Mouse (Mus musculus) kidney, postnatal 0 days (tissue): Measurements from ENCODE around the gene Gm10309. TPM values are rescaled to one million over a fixed set of nuclear protein-coding genes. Genes with fewer than 3 reads are reported as not detected.

Source experiments
- ATAC-seq: fragments of 200-750 bp; cut with Nextera tagmentation; replicated peaks from 2 replicates; pipeline ENCODE4 v1.8.0; 2017; ENCODE audit warnings: low read depth, moderate number of reproducible peaks, moderate TSS enrichment, moderate library complexity; ENCODE audit not compliant: low FRiP score
- DNase-seq: peaks from one replicate; pipeline ENCODE4 v3.0.0-alpha.2; 2016; ENCODE audit warnings: low spot score
- H3K27ac ChIP-seq: fragments of 300-500 bp; sonication (generic); 2 replicates; pipeline ENCODE4 v1.5.1; 2014; ENCODE audit warnings: mild to moderate bottlenecking
- H3K27me3 ChIP-seq: fragments of 300-500 bp; sonication (generic); 2 replicates; pipeline ENCODE4 v1.6.1; 2014; ENCODE audit warnings: low read length, mixed read lengths; ENCODE audit not compliant: insufficient read depth
- H3K36me3 ChIP-seq: fragments of 300-500 bp; sonication (generic); 2 replicates; pipeline ENCODE4 v1.6.1; 2014; ENCODE audit warnings: low read length, mixed read lengths; ENCODE audit not compliant: insufficient read depth
- H3K4me1 ChIP-seq: fragments of 300-500 bp; sonication (generic); replicated peaks from 2 replicates; pipeline ENCODE4 v1.6.1; 2014; ENCODE audit warnings: antibody characterized with exemption, low read length, mixed read lengths; ENCODE audit not compliant: insufficient read depth
- H3K4me2 ChIP-seq: fragments of 300-500 bp; sonication (generic); 2 replicates; pipeline ENCODE4 v1.6.1; 2014; ENCODE audit warnings: mild to moderate bottlenecking, low read length, moderate library complexity, mixed read lengths
- H3K4me3 ChIP-seq: fragments of 300-500 bp; sonication (generic); replicated peaks from 2 replicates; pipeline ENCODE4 v1.5.1; 2014; ENCODE audit warnings: low read depth, low read length
- H3K9ac ChIP-seq: fragments of 300-500 bp; sonication (generic); 2 replicates; pipeline ENCODE4 v1.6.1; 2014; ENCODE audit warnings: low read depth, low read length
- H3K9me3 ChIP-seq: fragments of 300-500 bp; sonication (generic); replicated peaks from 2 replicates; pipeline ENCODE4 v1.6.1; 2016; ENCODE audit warnings: low read length, inconsistent platforms, mixed read lengths
- CTCF ChIP-seq: IDR thresholded peaks from 2 replicates; pipeline ENCODE4 v1.5.1; 2016; ENCODE audit warnings: antibody characterized with exemption, low read depth, mild to moderate bottlenecking, moderate library complexity
- WGBS: fragments of 180-500 bp; shearing (Covaris S2); extraction: QIAGEN DNeasy Blood & Tissue Kit; methylation state at CpG from one replicate; pipeline ENCODE4 v1.1.7; 2014; 5-methylcytosine and 5-hydroxymethylcytosine counted together
- polyA plus RNA-seq: library from polyadenylated mRNA; unstranded; fragments of >200 nt; fragmentation: Nextera tagmentation; extraction: Ambion mirVana; gene quantifications from 2 replicates; pipeline ENCODE4 v1.2.1, GENCODE M21; 2015

Gm10309 gene
- polyA plus RNA-seq, 1 experiment from 2014 or later, result 0.18 TPM

DNA sequence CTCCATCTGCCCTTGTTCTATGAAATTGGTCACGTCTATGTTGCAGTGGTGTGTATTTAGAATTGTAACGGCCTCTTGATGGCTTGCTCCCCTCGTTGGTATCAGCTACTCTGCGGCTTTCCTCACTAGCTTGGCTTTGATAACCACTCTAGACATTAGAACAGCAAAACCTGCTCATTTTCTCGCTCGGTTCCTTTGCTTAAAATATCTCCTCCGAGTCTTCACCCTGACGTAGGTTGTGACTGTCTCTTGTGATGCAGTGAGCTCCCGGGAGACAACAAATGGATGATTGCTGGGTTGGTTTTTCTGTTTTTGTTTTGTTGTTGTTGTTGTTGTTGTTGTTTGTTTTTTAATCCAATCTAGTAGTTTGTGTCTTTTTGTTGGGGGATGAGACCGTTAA lies 24.0 kb upstream of the Gm10309 start:
- H3K9me3 ChIP-seq, result no peaks in the 10 kb centered on the region
- no peaks in the 10 kb centered on the region for H3K27me3 ChIP-seq
- H3K27ac ChIP-seq, result peak overlapping the region; percentile 77
- H3K9ac ChIP-seq, result no peak overlapping the region
- no peak for DNase-seq
- no peak for ATAC-seq
- no peak overlapping the region for H3K4me3 ChIP-seq
- TF ChIP-seq CTCF, result no peak
- WGBS, result 61% methylated on average over 10 of the region's 10 CpGs
- H3K4me1 ChIP-seq, result peaks cover 22% of the 10 kb centered on the region; the same call in 1 of the 2 replicates
- no peak overlapping the region for H3K4me2 ChIP-seq
- no peaks in the 10 kb centered on the region for H3K36me3 ChIP-seq

DNA sequence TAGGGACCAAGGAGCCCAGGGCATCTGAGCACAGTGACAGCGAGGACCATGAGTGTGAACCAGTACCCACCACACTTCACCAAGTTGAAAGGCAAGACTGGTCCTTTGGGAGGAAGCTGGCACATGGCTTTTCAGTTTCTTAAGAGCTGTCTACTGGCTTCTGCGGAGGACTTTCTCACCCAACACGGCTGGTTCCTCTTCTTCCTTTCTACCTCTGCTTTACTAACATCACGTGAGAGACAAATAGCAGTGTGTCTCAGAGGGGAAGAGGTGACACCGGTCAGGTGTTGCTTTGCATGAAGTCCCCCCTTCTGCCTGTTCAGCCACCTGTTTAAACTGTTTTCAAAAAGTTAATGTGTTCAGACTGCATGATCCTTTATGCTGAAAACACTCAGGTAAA lies 22.3 kb upstream of the Gm10309 start:
- Histone ChIP-seq H3K4me3 (no peak overlapping the region), H3K4me1 (peaks cover 16% of the 10 kb centered on the region; the same call in 1 of the 2 replicates), H3K4me2 (no peak overlapping the region), H3K36me3 (no peaks in the 10 kb centered on the region), H3K27me3 (no peaks in the 10 kb centered on the region), H3K9ac (no peak overlapping the region), H3K27ac (no peak overlapping the region), H3K9me3 (no peaks in the 10 kb centered on the region)
- no peak for TF ChIP-seq CTCF
- ATAC-seq (no peak), DNase-seq (no peak)
- 87% methylated on average over 5 of the region's 5 CpGs for WGBS

GRCm38 (mm10) chr17:86526016-86526415 lies 21.0 kb upstream of the Gm10309 start:
- no peak for ATAC-seq
- no peaks in the 10 kb centered on the region for H3K27me3 ChIP-seq
- H3K27ac ChIP-seq, result no peak overlapping the region
- no peak overlapping the region for H3K9ac ChIP-seq
- H3K4me1 ChIP-seq, result peaks cover 10% of the 10 kb centered on the region; the same call in 1 of the 2 replicates
- 66% methylated on average over 7 of the region's 7 CpGs for WGBS
- H3K4me2 ChIP-seq, result no peak overlapping the region
- no peaks in the 10 kb centered on the region for H3K9me3 ChIP-seq
- no peak for TF ChIP-seq CTCF
- H3K36me3 ChIP-seq, result no peaks in the 10 kb centered on the region
- DNase-seq, result no peak
- H3K4me3 ChIP-seq, result no peak overlapping the region

- no peak for ATAC-seq
- Histone ChIP-seq H3K9me3 (no peaks in the 10 kb centered on the region), H3K4me3 (no peak overlapping the region), H3K4me1 (peaks cover 4% of the 10 kb centered on the region; the same call in 1 of the 2 replicates), H3K4me2 (no peak overlapping the region), H3K36me3 (no peaks in the 10 kb centered on the region), H3K27me3 (no peaks in the 10 kb centered on the region), H3K27ac (no peak overlapping the region), H3K9ac (no peak overlapping the region)
- WGBS, result 85% methylated on average over 2 of the region's 2 CpGs
- DNase-seq, result no peak
- TF ChIP-seq CTCF, result no peak
Observed at GRCm38 (mm10) chr17:86525075-86525474, 20.0 kb upstream of the Gm10309 start.

DNA sequence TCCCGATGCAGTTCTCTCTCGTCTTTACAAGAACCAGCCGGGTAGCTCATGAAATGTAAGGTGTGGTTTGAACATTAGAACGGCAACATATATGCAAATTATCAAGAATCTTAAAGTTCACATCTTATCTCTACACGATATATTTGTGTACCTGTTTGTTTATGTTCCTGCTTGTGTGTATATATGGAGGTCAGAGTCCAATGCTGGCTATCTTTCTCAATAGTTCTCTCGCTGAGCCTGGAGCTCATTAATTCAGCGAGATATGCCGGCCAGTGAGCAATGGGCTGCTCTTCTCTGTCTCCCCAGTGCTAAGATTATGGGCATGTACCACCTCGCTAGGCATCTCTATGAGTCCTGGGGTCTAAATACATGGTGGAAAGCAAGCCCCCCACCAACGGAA lies 18.8 kb upstream of the Gm10309 start:
- no peak for TF ChIP-seq CTCF
- no peaks in the 10 kb centered on the region for H3K36me3 ChIP-seq
- H3K9ac ChIP-seq, result no peak overlapping the region
- WGBS, result 97% methylated on average over 10 of the region's 10 CpGs
- 0 out of 2 replicates have a peak, but pooled peaks cover 2% of the 10 kb centered on the region for H3K4me1 ChIP-seq
- H3K9me3 ChIP-seq, result no peaks in the 10 kb centered on the region
- no peaks in the 10 kb centered on the region for H3K27me3 ChIP-seq
- ATAC-seq (no peak), DNase-seq (no peak)
- no peak overlapping the region for H3K4me2 ChIP-seq
- H3K4me3 ChIP-seq, result no peak overlapping the region
- H3K27ac ChIP-seq, result no peak overlapping the region

DNA sequence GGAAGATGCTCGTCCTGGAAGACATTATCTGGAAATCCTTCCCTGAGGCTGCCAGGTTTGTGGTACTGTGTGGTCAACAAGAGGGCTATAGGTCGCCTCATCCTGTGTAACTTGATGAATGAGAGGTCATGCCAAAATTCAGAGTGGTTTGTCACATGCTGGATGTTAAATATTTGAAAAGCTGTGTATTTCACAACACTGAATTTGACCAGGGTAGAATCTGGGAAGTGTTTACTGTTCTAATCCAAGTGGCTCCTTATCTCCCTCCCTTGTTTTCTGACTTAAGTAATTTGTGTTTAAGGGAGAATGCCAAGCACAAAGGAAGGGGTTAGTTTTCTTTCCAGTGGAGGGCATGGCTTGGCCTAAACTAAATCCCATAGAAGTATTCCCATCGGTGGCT lies 18.3 kb upstream of the Gm10309 start:
- WGBS, result 89% methylated on average over 3 of the region's 3 CpGs
- Histone ChIP-seq H3K4me1 (0 out of 2 replicates have a peak, but pooled peaks cover 2% of the 10 kb centered on the region), H3K9ac (no peak overlapping the region), H3K4me2 (no peak overlapping the region), H3K27me3 (no peaks in the 10 kb centered on the region), H3K9me3 (no peaks in the 10 kb centered on the region), H3K36me3 (no peaks in the 10 kb centered on the region), H3K4me3 (no peak overlapping the region), H3K27ac (no peak overlapping the region)
- DNase-seq (no peak), ATAC-seq (no peak)
- TF ChIP-seq CTCF, result no peak

- no peak for TF ChIP-seq CTCF
- 82% methylated on average over 5 of the region's 5 CpGs for WGBS
- no peak overlapping the region for H3K4me2 ChIP-seq
Observed at GRCm38 (mm10) chr17:86522649-86523048, 17.6 kb upstream of the Gm10309 start.

More at GRCm38 (mm10) chr17:86522649-86523048, 17.6 kb upstream of the Gm10309 start:
- Histone ChIP-seq H3K36me3 (no peaks in the 10 kb centered on the region), H3K27me3 (no peaks in the 10 kb centered on the region), H3K9ac (no peak overlapping the region), H3K9me3 (no peaks in the 10 kb centered on the region), H3K4me3 (no peak overlapping the region), H3K27ac (no peak overlapping the region), H3K4me1 (no peaks in the 10 kb centered on the region)
- DNase-seq (no peak), ATAC-seq (no peak)
